Mouse (Mus musculus): ENCODE measurements at regions not wholly inside any gene's neighbourhood (a gene's known extent, or its start where the extent isn't known, plus 50 kb on each side); places are given as distances from the start of the nearest gene placed in this dataset.

DNA sequence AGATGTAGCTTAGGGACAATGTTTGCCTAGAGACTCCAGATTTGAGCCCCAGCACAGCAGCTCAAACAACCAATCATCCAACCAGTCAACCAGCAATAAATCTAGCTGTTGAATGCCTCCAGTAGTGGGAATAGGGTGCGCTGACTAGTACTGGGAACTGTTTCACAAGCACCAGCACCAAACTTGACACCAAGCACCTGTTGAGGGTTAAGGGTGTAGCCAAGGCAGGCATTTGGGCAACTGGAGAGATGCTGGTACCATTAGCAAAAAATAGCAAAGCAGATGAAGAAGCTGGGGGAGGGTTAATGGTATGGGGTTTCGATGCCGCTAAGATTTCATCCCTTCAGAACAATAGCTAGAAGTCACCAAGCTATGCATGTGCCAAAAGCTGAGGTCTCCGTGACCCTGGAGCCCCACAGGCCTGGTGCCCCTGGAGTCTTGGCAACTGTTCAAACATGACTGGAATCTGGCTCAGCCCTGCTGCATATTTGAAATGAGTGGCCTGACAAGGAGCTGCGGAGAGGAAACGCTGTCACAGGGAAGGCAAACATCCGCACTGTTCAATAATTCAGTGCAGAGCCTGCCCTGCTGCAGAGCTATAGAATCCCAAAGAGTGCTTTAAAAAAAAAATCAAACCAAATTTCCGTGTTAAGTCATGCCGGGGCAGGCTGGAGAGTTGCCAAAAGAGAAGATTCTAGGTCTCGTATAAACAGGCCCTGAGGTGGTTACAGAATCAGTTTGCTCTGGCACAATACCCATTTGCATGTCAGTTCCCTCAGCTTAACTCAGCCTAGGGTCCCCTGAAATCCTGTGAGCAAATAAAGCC lies 134.3 kb downstream of the Zfp706 start:
- H3K4me2 ChIP-seq (ENCODE audit: low read length), result peak overlapping the region; percentile 45
- no peak overlapping the region for H3K4me3 ChIP-seq (ENCODE audit: control insufficient read depth in 1 of 2, insufficient read depth in 1 of 2, low read depth in 1 of 2, low read length in 2 of 2)
- no peaks in the 10 kb centered on the region for H3K9me3 ChIP-seq (ENCODE audit: control insufficient read depth, low read length)
- peaks cover 29 to 37% of the 10 kb centered on the region in 2 experiments for H3K4me1 ChIP-seq (ENCODE audit: control insufficient read depth in 2 of 2, insufficient read depth in 2 of 2, low read length in 2 of 2)
- peak overlapping the region; percentile 54 for H3K9ac ChIP-seq (ENCODE audit: low read length)
- H3K27ac ChIP-seq (replicated peaks in 1 of 2; ENCODE audit: control insufficient read depth in 1 of 2, insufficient read depth in 1 of 2, low read depth in 2 of 2, low read length in 2 of 2), result peak overlapping the region; percentile 87 to 94
- no peaks in the 10 kb centered on the region for H3K27me3 ChIP-seq (ENCODE audit: control insufficient read depth, insufficient read depth, low read length)
- peak; percentile 81 for ATAC-seq (ENCODE audit: insufficient number of reproducible peaks, insufficient read depth, low FRiP score, low read depth)
- H3K36me3 ChIP-seq (ENCODE audit: control insufficient read depth, insufficient read depth, low read length), result no peaks in the 10 kb centered on the region
- WGBS, result 8% methylated on average over 10 of the region's 10 CpGs

DNA sequence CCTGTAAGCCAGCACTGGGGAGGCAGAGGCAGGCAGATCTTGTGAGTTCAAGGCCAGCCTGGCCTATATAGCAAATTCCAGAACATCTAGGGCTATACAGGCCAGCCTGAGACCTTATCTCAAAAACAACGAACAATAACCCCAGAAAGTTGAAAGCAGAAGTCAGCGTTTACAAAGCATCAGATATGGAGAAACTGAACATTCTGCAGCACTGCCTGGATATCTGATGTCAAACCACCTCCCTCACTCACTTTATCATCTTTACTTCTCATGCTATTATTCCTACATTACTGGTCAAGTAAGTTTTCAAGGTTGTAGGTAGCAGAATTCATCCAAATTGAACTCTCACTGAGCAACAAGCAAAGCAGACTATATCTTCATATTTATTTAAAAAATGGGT lies 135.0 kb downstream of the Zfp706 start:
- Histone ChIP-seq H3K36me3 (ENCODE audit: control insufficient read depth, insufficient read depth, low read length) (no peaks in the 10 kb centered on the region), H3K27ac (replicated peaks in 1 of 2; ENCODE audit: control insufficient read depth in 1 of 2, insufficient read depth in 1 of 2, low read depth in 2 of 2, low read length in 2 of 2) (peak overlapping the region in 1 of 2 experiments; percentile 94; a peak in 2 of 4 replicates), H3K4me2 (ENCODE audit: low read length) (no peak overlapping the region), H3K4me1 (ENCODE audit: control insufficient read depth in 2 of 2, insufficient read depth in 2 of 2, low read length in 2 of 2) (peaks cover 26 to 34% of the 10 kb centered on the region in 2 experiments), H3K9me3 (ENCODE audit: control insufficient read depth, low read length) (no peaks in the 10 kb centered on the region), H3K4me3 (ENCODE audit: control insufficient read depth in 1 of 2, insufficient read depth in 1 of 2, low read depth in 1 of 2, low read length in 2 of 2) (no peak overlapping the region), H3K9ac (ENCODE audit: low read length) (no peak overlapping the region), H3K27me3 (ENCODE audit: control insufficient read depth, insufficient read depth, low read length) (no peaks in the 10 kb centered on the region)
- no peak for ATAC-seq (ENCODE audit: insufficient number of reproducible peaks, insufficient read depth, low FRiP score, low read depth)
- WGBS, result 55% methylated on average over 2 of the region's 2 CpGs

DNA sequence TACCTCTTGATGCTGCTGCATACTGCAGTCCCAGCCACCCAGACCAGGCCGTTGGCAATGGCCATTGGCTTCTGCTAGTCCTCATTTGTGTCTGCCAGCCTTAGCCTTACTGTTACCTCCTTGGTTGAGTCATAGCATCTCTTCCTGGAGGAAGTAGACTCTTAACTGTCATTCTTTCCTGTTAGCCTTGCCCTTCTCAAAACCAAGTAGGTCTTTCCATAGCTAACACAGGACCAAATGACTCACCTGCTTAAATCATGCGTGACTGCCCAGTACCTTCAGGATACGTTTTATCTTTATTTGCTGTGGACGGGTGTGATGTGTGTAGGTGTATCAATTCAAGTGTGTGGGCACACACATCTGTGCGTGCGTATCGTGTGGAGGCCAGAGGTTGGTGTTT lies 136.9 kb downstream of the Zfp706 start:
- WGBS, result 90% methylated on average over 7 of the region's 7 CpGs
- H3K27ac ChIP-seq (replicated peaks in 1 of 2; ENCODE audit: control insufficient read depth in 1 of 2, insufficient read depth in 1 of 2, low read depth in 2 of 2, low read length in 2 of 2), result no peak overlapping the region

DNA sequence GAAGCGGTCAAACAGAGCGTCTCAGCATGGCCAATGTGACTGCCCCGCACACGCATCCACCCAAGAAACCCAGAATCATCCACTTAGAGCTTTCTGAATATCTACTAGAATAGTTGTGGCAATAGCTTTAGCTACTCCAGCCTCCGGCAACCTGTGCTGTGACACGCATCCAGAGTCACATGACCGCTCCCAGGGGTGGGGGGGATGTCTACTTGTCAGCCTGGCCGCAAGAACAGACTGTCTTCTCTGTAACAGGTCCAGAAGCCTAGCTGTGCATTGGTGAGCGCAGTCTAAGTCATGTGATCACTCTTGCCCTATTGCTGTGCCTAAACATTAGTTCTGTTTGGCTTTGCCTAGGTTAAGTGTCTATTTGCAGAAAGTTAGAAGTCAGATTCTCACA lies 137.5 kb downstream of the Zfp706 start:
- peaks cover 20 to 29% of the 10 kb centered on the region in 2 experiments for H3K4me1 ChIP-seq (ENCODE audit: control insufficient read depth in 2 of 2, insufficient read depth in 2 of 2, low read length in 2 of 2)
- no peak overlapping the region for H3K9ac ChIP-seq (ENCODE audit: low read length)
- H3K27ac ChIP-seq (replicated peaks in 1 of 2; ENCODE audit: control insufficient read depth in 1 of 2, insufficient read depth in 1 of 2, low read depth in 2 of 2, low read length in 2 of 2), result no peak overlapping the region
- no peaks in the 10 kb centered on the region for H3K9me3 ChIP-seq (ENCODE audit: control insufficient read depth, low read length)
- H3K27me3 ChIP-seq (ENCODE audit: control insufficient read depth, insufficient read depth, low read length), result no peaks in the 10 kb centered on the region
- H3K4me3 ChIP-seq (ENCODE audit: control insufficient read depth in 1 of 2, insufficient read depth in 1 of 2, low read depth in 1 of 2, low read length in 2 of 2), result no peak overlapping the region
- 84% methylated on average over 9 of the region's 9 CpGs for whole genome bisulfite sequencing
- H3K36me3 ChIP-seq (ENCODE audit: control insufficient read depth, insufficient read depth, low read length), result no peaks in the 10 kb centered on the region
- no peak for ATAC-seq (ENCODE audit: insufficient number of reproducible peaks, insufficient read depth, low FRiP score, low read depth)
- H3K4me2 ChIP-seq (ENCODE audit: low read length), result no peak overlapping the region

More for the DNA sequence above, 136.9 kb downstream of the Zfp706 start:
- Histone ChIP-seq H3K4me2 (ENCODE audit: low read length) (no peak overlapping the region), H3K9me3 (ENCODE audit: control insufficient read depth, low read length) (no peaks in the 10 kb centered on the region), H3K9ac (ENCODE audit: low read length) (no peak overlapping the region), H3K36me3 (ENCODE audit: control insufficient read depth, insufficient read depth, low read length) (no peaks in the 10 kb centered on the region), H3K4me1 (ENCODE audit: control insufficient read depth in 2 of 2, insufficient read depth in 2 of 2, low read length in 2 of 2) (peaks cover 21 to 29% of the 10 kb centered on the region in 2 experiments), H3K27me3 (ENCODE audit: control insufficient read depth, insufficient read depth, low read length) (no peaks in the 10 kb centered on the region), H3K4me3 (ENCODE audit: control insufficient read depth in 1 of 2, insufficient read depth in 1 of 2, low read depth in 1 of 2, low read length in 2 of 2) (no peak overlapping the region)
- no peak for ATAC-seq (ENCODE audit: insufficient number of reproducible peaks, insufficient read depth, low FRiP score, low read depth)

DNA sequence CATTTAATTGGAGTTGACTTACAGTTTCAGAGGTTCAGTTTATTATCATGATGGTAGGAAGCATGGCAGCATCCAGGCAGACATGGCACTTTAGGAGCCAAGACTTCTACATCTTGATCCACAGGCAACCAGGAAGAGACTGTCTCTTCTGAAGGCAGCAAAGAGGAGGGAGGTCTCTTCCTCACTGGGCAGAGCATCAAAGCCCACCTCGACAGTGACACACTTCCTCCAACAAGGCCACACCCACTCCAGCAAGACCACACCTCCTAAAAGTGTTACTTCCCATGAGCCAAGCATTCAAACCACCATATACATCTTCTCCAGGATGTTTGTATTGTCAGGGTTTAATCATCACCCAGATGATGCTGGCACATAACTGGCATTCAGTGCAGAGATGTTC lies 141.5 kb downstream of the Zfp706 start:
- H3K4me3 ChIP-seq (ENCODE audit: control insufficient read depth in 1 of 2, insufficient read depth in 1 of 2, low read depth in 1 of 2, low read length in 2 of 2), result no peak overlapping the region
- H3K9me3 ChIP-seq (ENCODE audit: control insufficient read depth, low read length), result no peaks in the 10 kb centered on the region
- H3K4me1 ChIP-seq (ENCODE audit: control insufficient read depth in 2 of 2, insufficient read depth in 2 of 2, low read length in 2 of 2), result no peaks in the 10 kb centered on the region; a peak in 1 of 4 replicates
- WGBS, result 35% methylated on average over 1 of the region's 1 CpGs
- no peaks in the 10 kb centered on the region for H3K36me3 ChIP-seq (ENCODE audit: control insufficient read depth, insufficient read depth, low read length)
- no peak for ATAC-seq (ENCODE audit: insufficient number of reproducible peaks, insufficient read depth, low FRiP score, low read depth)
- H3K4me2 ChIP-seq (ENCODE audit: low read length), result no peak overlapping the region
- H3K27me3 ChIP-seq (ENCODE audit: control insufficient read depth, insufficient read depth, low read length), result no peaks in the 10 kb centered on the region
- H3K27ac ChIP-seq (replicated peaks in 1 of 2; ENCODE audit: control insufficient read depth in 1 of 2, insufficient read depth in 1 of 2, low read depth in 2 of 2, low read length in 2 of 2), result no peak overlapping the region
- H3K9ac ChIP-seq (ENCODE audit: low read length), result no peak overlapping the region

DNA sequence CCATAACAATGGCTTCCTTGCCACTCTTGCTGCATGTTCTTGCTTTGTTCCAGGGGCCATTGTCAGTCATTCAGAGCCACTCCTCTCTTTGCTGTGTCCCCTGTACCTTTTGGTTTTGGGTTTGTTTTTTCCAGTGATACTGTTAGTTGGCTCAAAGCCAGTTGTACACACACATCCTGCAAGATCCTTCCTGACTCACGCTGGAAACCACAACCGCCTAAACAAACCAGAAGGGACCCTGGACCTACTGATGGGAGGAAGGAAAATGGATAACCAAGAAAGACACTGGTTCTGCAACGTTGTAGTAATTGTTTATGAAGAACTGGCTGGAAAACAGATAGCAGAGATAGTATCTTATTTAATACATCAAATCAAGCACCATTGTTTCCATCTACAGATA lies 142.2 kb downstream of the Zfp706 start:
- ATAC-seq (ENCODE audit: insufficient number of reproducible peaks, insufficient read depth, low FRiP score, low read depth), result no peak
- Histone ChIP-seq H3K4me2 (ENCODE audit: low read length) (no peak overlapping the region), H3K4me1 (ENCODE audit: control insufficient read depth in 2 of 2, insufficient read depth in 2 of 2, low read length in 2 of 2) (no peaks in the 10 kb centered on the region; a peak in 1 of 4 replicates), H3K36me3 (ENCODE audit: control insufficient read depth, insufficient read depth, low read length) (no peaks in the 10 kb centered on the region), H3K9me3 (ENCODE audit: control insufficient read depth, low read length) (no peaks in the 10 kb centered on the region), H3K4me3 (ENCODE audit: control insufficient read depth in 1 of 2, insufficient read depth in 1 of 2, low read depth in 1 of 2, low read length in 2 of 2) (no peak overlapping the region), H3K27ac (replicated peaks in 1 of 2; ENCODE audit: control insufficient read depth in 1 of 2, insufficient read depth in 1 of 2, low read depth in 2 of 2, low read length in 2 of 2) (no peak overlapping the region), H3K9ac (ENCODE audit: low read length) (no peak overlapping the region), H3K27me3 (ENCODE audit: control insufficient read depth, insufficient read depth, low read length) (no peaks in the 10 kb centered on the region)
- WGBS, result 58% methylated on average over 3 of the region's 3 CpGs

DNA sequence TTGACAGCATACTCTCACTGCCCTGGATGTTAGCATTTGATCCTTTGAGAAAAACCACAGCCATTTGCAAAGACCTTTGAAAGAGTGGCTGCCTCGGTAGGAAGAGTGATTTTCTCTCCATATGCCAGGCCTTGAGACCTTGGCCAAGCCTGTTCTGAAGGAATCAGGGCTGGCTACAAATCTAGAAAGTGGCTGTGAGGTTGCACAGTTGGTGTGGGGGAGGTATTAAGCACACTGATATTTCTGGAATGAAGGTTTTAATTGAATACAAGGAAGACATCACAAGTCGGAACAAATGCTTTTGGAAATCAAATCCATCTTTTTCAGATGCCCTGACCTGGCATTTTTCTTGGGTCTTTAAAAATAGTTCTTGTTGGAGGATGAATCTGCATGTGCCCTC lies 143.5 kb downstream of the Zfp706 start:
- Histone ChIP-seq H3K36me3 (ENCODE audit: control insufficient read depth, insufficient read depth, low read length) (no peaks in the 10 kb centered on the region), H3K4me1 (ENCODE audit: control insufficient read depth in 2 of 2, insufficient read depth in 2 of 2, low read length in 2 of 2) (no peaks in the 10 kb centered on the region; a peak in 1 of 4 replicates), H3K4me2 (ENCODE audit: low read length) (no peak overlapping the region), H3K27ac (replicated peaks in 1 of 2; ENCODE audit: control insufficient read depth in 1 of 2, insufficient read depth in 1 of 2, low read depth in 2 of 2, low read length in 2 of 2) (no peak overlapping the region), H3K27me3 (ENCODE audit: control insufficient read depth, insufficient read depth, low read length) (no peaks in the 10 kb centered on the region), H3K9ac (ENCODE audit: low read length) (no peak overlapping the region), H3K9me3 (ENCODE audit: control insufficient read depth, low read length) (no peaks in the 10 kb centered on the region), H3K4me3 (ENCODE audit: control insufficient read depth in 1 of 2, insufficient read depth in 1 of 2, low read depth in 1 of 2, low read length in 2 of 2) (no peak overlapping the region)
- 77% methylated on average over 2 of the region's 2 CpGs for WGBS
- no peak for ATAC-seq (ENCODE audit: insufficient number of reproducible peaks, insufficient read depth, low FRiP score, low read depth)

DNA sequence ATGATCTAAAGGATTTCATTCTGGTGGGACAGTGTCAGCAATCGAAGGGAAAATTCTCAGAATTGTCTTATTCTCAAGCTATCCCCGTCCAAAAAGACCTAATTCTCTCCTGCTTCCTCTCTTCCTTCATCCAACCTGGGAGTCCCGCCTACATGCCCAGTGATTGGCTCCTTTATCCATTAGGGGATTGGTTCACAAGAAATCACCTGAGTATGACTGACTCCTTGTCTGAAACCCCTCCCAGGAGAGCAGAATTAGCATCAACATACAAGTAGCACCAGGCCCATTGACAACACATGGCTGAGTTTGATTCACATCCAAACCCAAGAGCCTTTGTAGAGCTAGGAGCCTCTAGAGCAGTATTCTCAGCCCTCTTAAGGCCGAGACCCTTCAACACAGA lies 148.9 kb downstream of the Zfp706 start:
- no peak overlapping the region for H3K4me2 ChIP-seq (ENCODE audit: low read length)
- no peaks in the 10 kb centered on the region for H3K27me3 ChIP-seq (ENCODE audit: control insufficient read depth, insufficient read depth, low read length)
- WGBS, result 85% methylated on average over 4 of the region's 4 CpGs
- ATAC-seq (ENCODE audit: insufficient number of reproducible peaks, insufficient read depth, low FRiP score, low read depth), result no peak
- no peaks in the 10 kb centered on the region for H3K9me3 ChIP-seq (ENCODE audit: control insufficient read depth, low read length)
- H3K4me3 ChIP-seq (ENCODE audit: control insufficient read depth in 1 of 2, insufficient read depth in 1 of 2, low read depth in 1 of 2, low read length in 2 of 2), result no peak overlapping the region
- peaks cover 23 to 24% of the 10 kb centered on the region in 2 experiments for H3K4me1 ChIP-seq (ENCODE audit: control insufficient read depth in 2 of 2, insufficient read depth in 2 of 2, low read length in 2 of 2)
- no peak overlapping the region for H3K27ac ChIP-seq (replicated peaks in 1 of 2; ENCODE audit: control insufficient read depth in 1 of 2, insufficient read depth in 1 of 2, low read depth in 2 of 2, low read length in 2 of 2)
- H3K36me3 ChIP-seq (ENCODE audit: control insufficient read depth, insufficient read depth, low read length), result no peaks in the 10 kb centered on the region
- H3K9ac ChIP-seq (ENCODE audit: low read length), result no peak overlapping the region

Measured in heart, embryonic 14.5 days (tissue).